Mouse (Mus musculus) E14TG2a.4 (cell line): Measurements from ENCODE around the gene Wnt4.

ENCODE experiments used
- H3K27me3 ChIP-seq: 2 replicates; pipeline ENCODE4 v1.6.1; 2014; ENCODE audit warnings: low read length, control low read depth; ENCODE audit not compliant: insufficient read depth
- H3K36me3 ChIP-seq: 2 replicates; pipeline ENCODE4 v1.6.1; 2014; ENCODE audit warnings: low read length, control low read depth; ENCODE audit not compliant: insufficient read depth
- H3K4me1 ChIP-seq: replicated peaks from 2 replicates; pipeline ENCODE4 v1.6.1; 2014; ENCODE audit warnings: low read depth, low read length, control low read depth
- H3K4me3 ChIP-seq: replicated peaks from 2 replicates; pipeline ENCODE4 v1.5.1; 2014; ENCODE audit warnings: mild to moderate bottlenecking, low read length
- H3K9me3 ChIP-seq: 2 replicates; pipeline ENCODE4 v1.6.1; 2014; ENCODE audit warnings: low read length, control low read depth
- CTCF ChIP-seq: conservative IDR thresholded peaks from 2 replicates; pipeline ENCODE4 v1.5.1; 2014; ENCODE audit warnings: low read length
- NANOG ChIP-seq: IDR thresholded peaks from 2 replicates; pipeline ENCODE4 v1.6.1; 2014; ENCODE audit warnings: borderline replicate concordance, low read length, mixed read lengths
- POU5F1 ChIP-seq: IDR thresholded peaks from 2 replicates; pipeline ENCODE4 v1.6.1; 2014; ENCODE audit warnings: low read length, borderline replicate concordance

Wnt4 gene

GRCm38 (mm10) chr4:137332051-137332450, 54.8 kb downstream of the Wnt4 start:
- peaks cover 32% of the 10 kb centered on the region for H3K4me1 ChIP-seq
- H3K36me3 ChIP-seq: peaks cover 88% of the 10 kb centered on the region
- H3K27me3 ChIP-seq: no peaks in the 10 kb centered on the region
- TF ChIP-seq NANOG (no peak), CTCF (no peak), POU5F1 (no peak)
- no peak overlapping the region for H3K4me3 ChIP-seq
- H3K9me3 ChIP-seq: no peaks in the 10 kb centered on the region

GRCm38 (mm10) chr4:137336468-137336867, 59.2 kb downstream of the Wnt4 start:
- TF ChIP-seq NANOG (no peak), POU5F1 (no peak), CTCF (no peak)
- H3K4me3 ChIP-seq: no peak overlapping the region
- peaks cover 29% of the 10 kb centered on the region for H3K4me1 ChIP-seq
- no peaks in the 10 kb centered on the region for H3K27me3 ChIP-seq
- H3K9me3 ChIP-seq: no peaks in the 10 kb centered on the region
- H3K36me3 ChIP-seq: peaks cover 52% of the 10 kb centered on the region

- Histone ChIP-seq H3K4me3 (no peak overlapping the region), H3K4me1 (peaks cover 29% of the 10 kb centered on the region), H3K9me3 (no peaks in the 10 kb centered on the region), H3K36me3 (peaks cover 42% of the 10 kb centered on the region), H3K27me3 (no peaks in the 10 kb centered on the region)
- TF ChIP-seq POU5F1 (no peak), NANOG (no peak), CTCF (no peak)
Measured at GRCm38 (mm10) chr4:137339415-137339814, 62.1 kb downstream of the Wnt4 start.

- TF ChIP-seq POU5F1 (no peak), CTCF (no peak), NANOG (no peak)
- no peaks in the 10 kb centered on the region for H3K27me3 ChIP-seq
- H3K36me3 ChIP-seq: peaks cover 47% of the 10 kb centered on the region
- peaks cover 20% of the 10 kb centered on the region for H3K4me1 ChIP-seq
- no peak overlapping the region for H3K4me3 ChIP-seq
- no peaks in the 10 kb centered on the region for H3K9me3 ChIP-seq
Measured at GRCm38 (mm10) chr4:137342816-137343215, 65.5 kb downstream of the Wnt4 start.

GRCm38 (mm10) chr4:137345112-137345511, 67.8 kb downstream of the Wnt4 start:
- Histone ChIP-seq H3K4me3 (no peak overlapping the region), H3K4me1 (peaks cover 23% of the 10 kb centered on the region; the same call in 1 of the 2 replicates), H3K27me3 (no peaks in the 10 kb centered on the region), H3K36me3 (peaks cover 47% of the 10 kb centered on the region), H3K9me3 (no peaks in the 10 kb centered on the region)
- TF ChIP-seq POU5F1: no peak
- TF ChIP-seq CTCF: no peak
- TF ChIP-seq NANOG: no peak

- no peaks in the 10 kb centered on the region for H3K27me3 ChIP-seq
- H3K4me1 ChIP-seq: peaks cover 16% of the 10 kb centered on the region; the same call in 1 of the 2 replicates
- no peak for TF ChIP-seq CTCF
- TF ChIP-seq POU5F1: no peak
- peaks cover 47% of the 10 kb centered on the region for H3K36me3 ChIP-seq
- no peak overlapping the region for H3K4me3 ChIP-seq
- no peaks in the 10 kb centered on the region for H3K9me3 ChIP-seq
Measured at GRCm38 (mm10) chr4:137345790-137346189, 68.5 kb downstream of the Wnt4 start.
